Mouse (Mus musculus) embryonic fibroblast, embryonic 13.5 days (primary cell): ENCODE measurements around the gene Nat9.

Experiments used
- CTCF ChIP-seq: IDR thresholded peaks from 2 replicates; pipeline ENCODE4 v1.5.1; 2011; ENCODE audit warnings: mild to moderate bottlenecking, control low read depth, low read length, moderate library complexity, borderline replicate concordance; ENCODE audit not compliant: insufficient read depth
- POLR2A ChIP-seq: IDR thresholded peaks from 2 replicates; pipeline ENCODE4 v1.6.1; 2011; ENCODE audit warnings: low read depth, mild to moderate bottlenecking, control low read depth, low read length, moderate library complexity

DNA sequence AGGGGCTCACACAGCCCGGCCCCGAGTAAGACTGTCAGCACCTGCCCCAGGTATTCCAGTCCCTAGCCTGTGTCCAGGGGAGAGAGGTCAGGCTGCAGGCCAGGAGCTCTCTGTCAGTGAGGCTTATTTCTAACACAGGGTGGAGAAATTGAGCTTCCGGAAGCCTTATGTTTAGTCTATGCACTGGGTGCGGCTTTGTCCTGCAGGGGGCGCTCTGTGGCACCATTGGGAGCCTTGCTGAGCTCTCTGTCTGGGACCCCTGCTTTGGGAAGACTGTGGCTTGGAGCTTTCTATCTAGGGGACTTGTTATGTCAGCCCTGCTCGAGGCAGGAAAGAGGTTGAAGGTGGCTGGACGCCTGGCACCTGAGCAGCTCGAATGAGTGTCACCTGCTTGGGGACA, 37.2 kb upstream of the Nat9 start:
- no peak for TF ChIP-seq POLR2A
- no peak for TF ChIP-seq CTCF
